17 mouse cellular contexts compared by ENCODE assay signal in genomic region chr3:42676668-42677398, GRCm38 (mm10).
"Had no signal": no experiment of that assay in that cellular context is flagged by ENCODE, and none has a peak within 500 bp of the region (broad histone marks: within the 10 kb centered on the region; RNA-seq: fewer than 3 reads in every experiment).

No protein-coding gene starts in this region.

- H3K4me1 ChIP-seq: hindbrain, embryonic 15.5 days; limb, embryonic 13.5 days; midbrain, embryonic 10.5 days; neural tube, embryonic 15.5 days had no signal

- H3K9ac ChIP-seq: hindbrain, embryonic 15.5 days; limb, embryonic 13.5 days; liver, embryonic 14.5 days; lung, embryonic 14.5 days; neural tube, embryonic 15.5 days had no signal

- H3K36me3 ChIP-seq: hindbrain, embryonic 15.5 days; limb, embryonic 13.5 days; midbrain, embryonic 10.5 days; neural tube, embryonic 15.5 days had no signal

- H3K27me3 ChIP-seq: hindbrain, embryonic 15.5 days; limb, embryonic 13.5 days; neural tube, embryonic 15.5 days had no signal

- H3K4me3 ChIP-seq: hindbrain, embryonic 15.5 days; limb, embryonic 13.5 days; midbrain, embryonic 10.5 days; myocyte; neural tube, embryonic 15.5 days had no signal

- DNase-seq: kidney, adult 18-20 months; kidney, postnatal 10 days; layer of hippocampus, adult 9-11 months; left cerebral cortex, postnatal 4 days; lung, embryonic 14.5 days; lung, postnatal 10 days; lung, postnatal 4 days; midbrain, embryonic 14.5 days; right cerebral cortex, adult 18-20 months; right cerebral cortex, postnatal 25 days; thymus, postnatal 36 days had no signal

- H3K27ac ChIP-seq: hindbrain, embryonic 15.5 days; limb, embryonic 13.5 days; liver, embryonic 14.5 days; midbrain, embryonic 10.5 days; neural tube, embryonic 15.5 days had no signal

- H3K4me2 ChIP-seq: hindbrain, embryonic 15.5 days; limb, embryonic 13.5 days; lung, embryonic 14.5 days; neural tube, embryonic 15.5 days had no signal

- H3K9me3 ChIP-seq: hindbrain, embryonic 15.5 days; limb, embryonic 13.5 days; midbrain, embryonic 10.5 days; neural tube, embryonic 15.5 days had no signal
